Mouse (Mus musculus): Measurements from ENCODE around the gene Pygm. TPM values are rescaled to one million over a fixed set of nuclear protein-coding genes. Genes with fewer than 3 reads are reported as not detected.

The Pygm gene
- polyA plus RNA-seq, 2 experiments from 2014 or later: 2.0 to 14.2 TPM

- no peak for ATAC-seq
These were observed 30.2 kb upstream of the Pygm start for GRCm38 (mm10) chr19:6354030-6354429.

GRCm38 (mm10) chr19:6361291-6361690 is 22.9 kb upstream of the Pygm start:
- no peak for ATAC-seq

- peak; percentile 75 for ATAC-seq
These were observed 21.1 kb upstream of the Pygm start for GRCm38 (mm10) chr19:6363091-6363410.

- ATAC-seq: peak; percentile 84
These were observed 20.6 kb upstream of the Pygm start, which contains the start of gene Sf1 for GRCm38 (mm10) chr19:6363411-6364240. Gene Sf1, plus strand, starts transcription at chr19:6363690.

GRCm38 (mm10) chr19:6364317-6364725 is 19.9 kb upstream of the Pygm start:
- ATAC-seq: peak; percentile 4

- no peak for ATAC-seq
These were observed 19.4 kb upstream of the Pygm start for GRCm38 (mm10) chr19:6364842-6365241.

GRCm38 (mm10) chr19:6370175-6370574 is 14.0 kb upstream of the Pygm start:
- ATAC-seq: no peak

GRCm38 (mm10) chr19:6372433-6372832 is 11.8 kb upstream of the Pygm start:
- ATAC-seq: no peak

- peak; percentile 64 for ATAC-seq
These were observed 10.4 kb upstream of the Pygm start for GRCm38 (mm10) chr19:6373539-6374400.

- ATAC-seq: no peak
These were observed 9.6 kb upstream of the Pygm start for GRCm38 (mm10) chr19:6374571-6374970.

- no peak for ATAC-seq
These were observed 8.6 kb upstream of the Pygm start for GRCm38 (mm10) chr19:6375423-6376254.

- no peak for ATAC-seq
These were observed 8.0 kb upstream of the Pygm start for GRCm38 (mm10) chr19:6376255-6376564.

GRCm38 (mm10) chr19:6376643-6377042 is 7.6 kb upstream of the Pygm start:
- no peak for ATAC-seq

GRCm38 (mm10) chr19:6377327-6378040 is 6.7 kb upstream of the Pygm start:
- no peak for ATAC-seq

GRCm38 (mm10) chr19:6380411-6381166 is 3.6 kb upstream of the Pygm start:
- no peak for ATAC-seq

GRCm38 (mm10) chr19:6381238-6381637 is 3.0 kb upstream of the Pygm start:
- ATAC-seq: no peak

GRCm38 (mm10) chr19:6382323-6382924 is 1.8 kb upstream of the Pygm start:
- no peak for ATAC-seq

- ATAC-seq: no peak
These were observed 729 bp upstream of the Pygm start for GRCm38 (mm10) chr19:6383470-6383869.

- no peak for ATAC-seq
These were observed 755 bp downstream of the Pygm start for GRCm38 (mm10) chr19:6384954-6385353.

GRCm38 (mm10) chr19:6385419-6385818 is 1.2 kb downstream of the Pygm start:
- ATAC-seq: no peak

- ATAC-seq: no peak
These were observed 1.6 kb downstream of the Pygm start for GRCm38 (mm10) chr19:6385821-6386220.
